Mouse (Mus musculus): ENCODE data around the gene Gm26897. TPM values are rescaled to one million over a fixed set of nuclear protein-coding genes. Genes with fewer than 3 reads are reported as not detected.
A peak's percentile ranks its signal among the peaks of the same experiment; 100 is the strongest.

Gene Gm26897
- total RNA-seq (2021) = not detected
- not detected in 2 replicates for polyA plus RNA-seq (2012; rRNA removed)
- long read RNA-seq = 0 reads

DNA sequence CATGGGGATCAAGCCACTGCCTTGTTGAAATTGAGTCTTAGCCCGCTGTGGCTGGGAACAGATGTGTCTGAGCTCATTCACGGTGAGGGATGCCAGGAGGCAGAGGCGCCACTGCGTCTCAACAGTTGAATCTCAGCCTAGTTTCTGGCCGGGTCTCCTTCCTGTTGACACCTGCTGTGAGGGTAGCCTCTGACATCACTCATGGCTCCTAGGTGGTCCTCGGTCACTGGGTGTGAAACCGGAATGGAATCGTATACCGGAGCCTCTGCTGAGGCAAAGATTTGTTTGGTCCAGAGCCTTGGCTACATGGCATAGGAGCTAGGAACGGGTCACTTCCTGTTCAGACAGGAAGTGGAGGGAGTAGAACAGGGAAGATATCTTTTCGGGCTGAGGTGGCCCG lies at the start of gene Gm26897:
Gm26897 (plus strand) TSS at position 74 of the 400 bp plus-strand sequence.
- Histone ChIP-seq H3K27me3 (ENCODE audit: control insufficient read depth, insufficient read depth, low read length) (no peaks in the 10 kb centered on the region), H3K36me3 (ENCODE audit: control insufficient read depth, insufficient read depth, low read length) (no peaks in the 10 kb centered on the region), H3K27ac (no peak within 1 kb of the TSS), H3K79me2 (replicated peaks; ENCODE audit: control insufficient read depth, insufficient read depth, low read length) (no peaks in the 10 kb centered on the region), H3K4me1 (ENCODE audit: control insufficient read depth, insufficient read depth, low read length) (no peaks in the 10 kb centered on the region), H3K9ac (ENCODE audit: low read depth, low read length) (no peak within 1 kb of the TSS), H3K4me3 (no peak within 1 kb of the TSS)
- 70% methylated on average over 12 of the region's 12 CpGs for WGBS
- intact Hi-C loops (cut with DNase I) = loop anchor here (5.0 kb wide), 1 partner anchor 88 kb away; no protein-coding TSS in a partner anchor
- no peak for TF ChIP-seq POLR2A (IDR thresholded peaks at IDR 0.05; ENCODE audit: insufficient read depth, low read depth, low read length)
- DNase-seq = peak in 1 of 2 experiments; percentile 28

DNA sequence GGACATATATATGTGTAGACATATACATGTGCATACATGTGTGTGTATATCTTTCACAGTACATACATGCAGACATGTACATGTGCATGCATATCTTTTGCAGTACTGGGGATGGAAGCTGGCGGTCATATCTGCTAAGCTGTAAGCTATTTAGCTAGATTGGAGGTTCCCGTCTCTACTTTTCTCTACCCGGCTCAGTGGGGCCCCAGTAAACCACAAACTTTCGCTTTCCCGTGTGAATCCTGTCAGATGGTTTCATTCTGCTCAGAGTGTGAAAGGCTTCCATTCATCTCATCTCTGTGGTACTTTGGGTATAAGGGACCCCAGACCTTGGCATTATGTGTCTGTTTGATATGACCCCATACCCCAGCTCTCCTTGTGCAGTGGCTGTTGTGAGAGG lies 46.4 kb upstream of the Gm26897 start:
- H3K4me3 ChIP-seq = no peak overlapping the region
- H3K9ac ChIP-seq (ENCODE audit: low read depth, low read length) = no peak overlapping the region
- WGBS = 83% methylated on average over 5 of the region's 5 CpGs
- H3K36me3 ChIP-seq (ENCODE audit: control insufficient read depth, insufficient read depth, low read length) = no peaks in the 10 kb centered on the region
- intact Hi-C loops (cut with DNase I) = loop anchor here (10.0 kb wide), 1 partner anchor 467 kb away; no protein-coding TSS in a partner anchor
- H3K79me2 ChIP-seq (replicated peaks; ENCODE audit: control insufficient read depth, insufficient read depth, low read length) = no peaks in the 10 kb centered on the region
- H3K27ac ChIP-seq = no peak overlapping the region
- TF ChIP-seq POLR2A (IDR thresholded peaks at IDR 0.05; ENCODE audit: insufficient read depth, low read depth, low read length) (no peak), EP300 (IDR thresholded peaks at IDR 0.05; ENCODE audit: insufficient read depth, low read depth, low read length) (no peak), CTCF (IDR thresholded peaks at IDR 0.05) (no peak)
- H3K4me1 ChIP-seq (ENCODE audit: control insufficient read depth, insufficient read depth, low read length) = no peaks in the 10 kb centered on the region
- H3K27me3 ChIP-seq (ENCODE audit: control insufficient read depth, insufficient read depth, low read length) = no peaks in the 10 kb centered on the region
- no peak for DNase-seq

DNA sequence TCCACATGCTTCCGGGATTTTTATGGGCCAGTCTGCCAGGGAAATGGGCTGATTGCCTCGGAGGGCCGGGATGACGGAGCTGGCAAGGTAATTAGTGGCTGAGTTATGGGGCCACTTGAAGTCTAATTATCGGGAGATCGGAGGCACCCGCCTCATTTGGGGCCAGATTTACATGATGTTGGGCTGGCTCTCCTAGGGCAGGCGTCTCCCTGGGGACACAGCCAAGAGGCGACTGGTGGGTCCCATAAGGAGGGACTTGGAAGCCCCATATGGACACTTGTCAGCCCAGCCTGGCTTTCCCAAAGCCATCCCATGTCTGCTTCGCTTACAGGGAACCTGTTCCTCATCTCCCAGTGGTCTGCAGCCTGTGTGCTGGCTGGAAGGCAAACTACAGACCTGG lies 45.1 kb upstream of the Gm26897 start:
- intact Hi-C loops (cut with DNase I) = loop anchor here (10.0 kb wide), 1 partner anchor 466 kb away; no protein-coding TSS in a partner anchor
- TF ChIP-seq POLR2A (IDR thresholded peaks at IDR 0.05; ENCODE audit: insufficient read depth, low read depth, low read length) = no peak
- TF ChIP-seq CTCF (IDR thresholded peaks at IDR 0.05) = no peak
- no peak for TF ChIP-seq EP300 (IDR thresholded peaks at IDR 0.05; ENCODE audit: insufficient read depth, low read depth, low read length)
- H3K4me1 ChIP-seq (ENCODE audit: control insufficient read depth, insufficient read depth, low read length) = no peaks in the 10 kb centered on the region
- no peaks in the 10 kb centered on the region for H3K79me2 ChIP-seq (replicated peaks; ENCODE audit: control insufficient read depth, insufficient read depth, low read length)
- no peaks in the 10 kb centered on the region for H3K36me3 ChIP-seq (ENCODE audit: control insufficient read depth, insufficient read depth, low read length)
- no peak overlapping the region for H3K27ac ChIP-seq
- DNase-seq = no peak
- H3K4me3 ChIP-seq = no peak overlapping the region
- no peak overlapping the region for H3K9ac ChIP-seq (ENCODE audit: low read depth, low read length)
- H3K27me3 ChIP-seq (ENCODE audit: control insufficient read depth, insufficient read depth, low read length) = no peaks in the 10 kb centered on the region
- WGBS = 85% methylated on average over 10 of the region's 10 CpGs

DNA sequence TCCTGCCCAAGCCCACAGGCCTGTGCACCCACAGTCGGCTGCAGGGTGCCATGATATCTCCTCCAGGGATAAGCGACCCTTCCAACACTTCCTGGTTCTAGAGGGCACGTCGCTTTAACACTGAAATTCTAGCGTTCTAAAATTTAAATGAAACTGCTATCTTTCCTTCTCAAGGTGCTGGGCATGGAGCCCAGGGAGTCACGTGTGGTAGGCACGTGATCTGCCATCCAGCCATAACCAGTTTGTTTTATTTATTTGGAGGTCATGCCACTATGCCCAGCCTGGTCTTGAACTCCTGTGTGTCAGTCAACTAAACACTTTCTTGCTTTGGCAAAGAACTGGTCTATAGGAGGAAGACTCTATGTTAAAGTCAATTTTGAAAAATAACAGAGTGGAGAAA lies 35.7 kb upstream of the Gm26897 start:
- intact Hi-C loops (cut with DNase I) = no loop called here
- no peak for TF ChIP-seq CTCF (IDR thresholded peaks at IDR 0.05)
- TF ChIP-seq EP300 (IDR thresholded peaks at IDR 0.05; ENCODE audit: insufficient read depth, low read depth, low read length) = no peak
- no peak for TF ChIP-seq POLR2A (IDR thresholded peaks at IDR 0.05; ENCODE audit: insufficient read depth, low read depth, low read length)
- no peak overlapping the region for H3K4me3 ChIP-seq
- H3K27me3 ChIP-seq (ENCODE audit: control insufficient read depth, insufficient read depth, low read length) = no peaks in the 10 kb centered on the region
- H3K79me2 ChIP-seq (replicated peaks; ENCODE audit: control insufficient read depth, insufficient read depth, low read length) = no peaks in the 10 kb centered on the region
- WGBS = 51% methylated on average over 7 of the region's 7 CpGs
- no peak for DNase-seq
- no peaks in the 10 kb centered on the region for H3K36me3 ChIP-seq (ENCODE audit: control insufficient read depth, insufficient read depth, low read length)
- no peak overlapping the region for H3K27ac ChIP-seq
- peaks cover 1% of the 10 kb centered on the region; the same call in 1 of the 2 replicates for H3K4me1 ChIP-seq (ENCODE audit: control insufficient read depth, insufficient read depth, low read length)
- no peak overlapping the region for H3K9ac ChIP-seq (ENCODE audit: low read depth, low read length)

DNA sequence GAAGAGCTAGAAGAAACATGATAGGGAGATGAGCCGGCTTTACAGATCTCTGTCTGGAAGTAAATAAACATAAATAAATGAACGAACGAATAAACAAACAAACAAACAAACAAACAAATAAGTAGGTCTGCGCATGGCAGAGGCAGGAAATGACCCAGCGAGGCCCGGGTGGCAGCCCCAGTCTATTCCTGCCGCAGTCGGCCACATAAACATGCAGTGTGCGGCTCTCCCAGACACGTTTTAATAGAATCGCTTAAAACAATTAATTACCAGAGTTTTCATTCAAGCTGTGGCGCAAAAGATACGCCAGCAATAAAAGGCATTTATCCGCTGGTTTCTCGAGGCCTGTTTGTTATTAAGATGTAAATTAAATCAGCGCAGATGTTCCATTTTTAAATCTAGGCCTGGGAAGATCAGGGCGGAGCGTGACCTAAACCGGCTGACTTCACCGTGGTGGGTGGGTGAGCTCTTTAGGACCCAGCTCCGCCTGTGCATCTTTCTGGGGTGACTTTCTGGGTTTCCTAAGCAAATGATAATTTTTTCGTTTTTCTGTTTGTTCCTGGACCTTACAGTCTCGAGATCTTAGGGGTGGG lies 33.9 kb upstream of the Gm26897 start:
- Histone ChIP-seq H3K9ac (ENCODE audit: low read depth, low read length) (no peak overlapping the region), H3K27me3 (ENCODE audit: control insufficient read depth, insufficient read depth, low read length) (no peaks in the 10 kb centered on the region), H3K4me1 (ENCODE audit: control insufficient read depth, insufficient read depth, low read length) (peaks cover 1% of the 10 kb centered on the region; the same call in 1 of the 2 replicates), H3K4me3 (no peak overlapping the region), H3K36me3 (ENCODE audit: control insufficient read depth, insufficient read depth, low read length) (no peaks in the 10 kb centered on the region), H3K27ac (no peak overlapping the region), H3K79me2 (replicated peaks; ENCODE audit: control insufficient read depth, insufficient read depth, low read length) (no peaks in the 10 kb centered on the region)
- WGBS = 87% methylated on average over 23 of the region's 23 CpGs
- TF ChIP-seq EP300 (IDR thresholded peaks at IDR 0.05; ENCODE audit: insufficient read depth, low read depth, low read length) (no peak), CTCF (IDR thresholded peaks at IDR 0.05) (no peak), POLR2A (IDR thresholded peaks at IDR 0.05; ENCODE audit: insufficient read depth, low read depth, low read length) (no peak)
- intact Hi-C loops (cut with DNase I) = no loop called here
- no peak for DNase-seq

DNA sequence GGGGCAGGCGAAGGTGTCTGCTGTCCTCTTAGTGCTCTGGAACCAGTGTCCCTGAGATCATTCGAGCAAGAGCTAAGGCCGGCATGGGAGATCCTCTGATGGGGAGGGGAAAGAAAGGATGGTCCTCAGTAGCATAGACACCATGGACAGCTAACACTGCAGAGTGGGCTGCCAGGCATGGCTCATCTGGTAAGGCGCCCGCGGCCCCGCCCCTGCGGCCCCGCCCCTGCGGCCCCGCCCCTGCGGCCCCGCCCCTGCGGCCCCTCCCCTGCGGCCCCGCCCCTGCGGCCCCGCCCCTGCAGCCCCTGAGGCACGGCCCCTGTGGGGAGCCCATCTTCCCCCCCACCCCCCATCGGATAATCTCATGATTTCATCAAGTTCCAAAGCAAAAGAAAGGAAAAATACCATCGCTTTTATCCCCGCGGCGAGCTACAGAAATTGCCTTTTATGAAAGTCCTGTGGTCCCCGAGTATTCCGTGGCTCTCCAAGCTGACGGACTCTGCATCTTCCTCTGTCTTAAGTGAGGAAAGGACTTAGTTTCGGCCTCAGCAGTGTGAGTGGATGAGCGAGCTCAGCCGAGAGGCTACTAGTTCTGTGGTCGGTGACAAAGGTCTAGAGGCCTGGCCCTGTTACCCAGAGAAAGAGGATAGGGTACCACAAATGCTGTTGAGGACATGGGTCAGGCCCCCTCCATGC lies 31.9 kb upstream of the Gm26897 start:
- no peak for TF ChIP-seq CTCF (IDR thresholded peaks at IDR 0.05)
- TF ChIP-seq EP300 (IDR thresholded peaks at IDR 0.05; ENCODE audit: insufficient read depth, low read depth, low read length) = no peak
- no peak for TF ChIP-seq POLR2A (IDR thresholded peaks at IDR 0.05; ENCODE audit: insufficient read depth, low read depth, low read length)
- H3K27me3 ChIP-seq (ENCODE audit: control insufficient read depth, insufficient read depth, low read length) = no peaks in the 10 kb centered on the region
- DNase-seq = no peak
- no peaks in the 10 kb centered on the region for H3K36me3 ChIP-seq (ENCODE audit: control insufficient read depth, insufficient read depth, low read length)
- H3K4me1 ChIP-seq (ENCODE audit: control insufficient read depth, insufficient read depth, low read length) = peaks cover 1% of the 10 kb centered on the region; the same call in 1 of the 2 replicates
- H3K9ac ChIP-seq (ENCODE audit: low read depth, low read length) = no peak overlapping the region
- H3K4me3 ChIP-seq = no peak overlapping the region
- intact Hi-C loops (cut with DNase I) = no loop called here
- WGBS = 11% methylated on average over 31 of the region's 31 CpGs
- no peak overlapping the region for H3K27ac ChIP-seq
- H3K79me2 ChIP-seq (replicated peaks; ENCODE audit: control insufficient read depth, insufficient read depth, low read length) = no peaks in the 10 kb centered on the region
